Mouse (Mus musculus) CH12.LX (cell line): ENCODE data around the gene Cdh23. TPM values are rescaled to one million over a fixed set of nuclear protein-coding genes. Genes with fewer than 3 reads are reported as not detected.

Source experiments
- DNase-seq: peaks from one replicate; pipeline ENCODE4 v3.0.0-alpha.2; 2013; ENCODE audit errors: extremely low read depth
- H3K27ac ChIP-seq: 2 replicates; pipeline ENCODE4 v1.5.1; 2012; ENCODE audit warnings: low read depth, mild to moderate bottlenecking, control low read depth, moderate library complexity; ENCODE audit not compliant: insufficient read depth
- H3K27me3 ChIP-seq: replicated peaks from 2 replicates; pipeline ENCODE3; 2012; ENCODE audit warnings: inconsistent platforms
- H3K36me3 ChIP-seq, 2 experiments: replicated peaks in 1 of 2; 2 replicates each; pipeline versions ENCODE3 to v1.6.1; 2012; ENCODE audit warnings: inconsistent platforms in 1 of 2, low read length in 1 of 2, mild to moderate bottlenecking in 1 of 2, mixed read lengths in 1 of 2, moderate library complexity in 1 of 2; ENCODE audit not compliant: control insufficient read depth in 1 of 2, insufficient read depth in 1 of 2
- H3K4me1 ChIP-seq, 2 experiments: 2 replicates each; pipeline ENCODE4 v1.6.1; 2012; ENCODE audit warnings: inconsistent platforms in 1 of 2, moderate library complexity in 1 of 2; ENCODE audit not compliant: insufficient read depth in 2 of 2, control insufficient read depth in 1 of 2
- H3K4me2 ChIP-seq: 2 replicates; pipeline ENCODE4 v1.6.1; 2012; ENCODE audit warnings: low read depth, mild to moderate bottlenecking, control low read depth; ENCODE audit not compliant: poor library complexity, insufficient read depth, severe bottlenecking
- H3K4me3 ChIP-seq, 3 experiments: fragments of 150-350 bp in 1 of 3; sonication (generic) in 1 of 3; replicated peaks in 1 of 3; 2 replicates each; pipeline versions ENCODE3 to v1.5.1; 2011 to 2012; ENCODE audit warnings: low read depth in 2 of 3, low read length in 2 of 3, mild to moderate bottlenecking in 2 of 3, moderate library complexity in 2 of 3, control low read depth in 1 of 3, improper control_type of control experiment in 1 of 3, inconsistent platforms in 1 of 3, mixed read lengths in 1 of 3; ENCODE audit not compliant: poor library complexity in 1 of 3
- H3K79me2 ChIP-seq: replicated peaks from 2 replicates; pipeline ENCODE4 v1.6.1; 2012; ENCODE audit warnings: mild to moderate bottlenecking, moderate library complexity; ENCODE audit not compliant: control insufficient read depth, poor library complexity, insufficient read depth, severe bottlenecking; ENCODE audit errors: extremely low read depth
- H3K9ac ChIP-seq: 2 replicates; pipeline ENCODE4 v1.6.1; 2012; ENCODE audit warnings: low read depth, mild to moderate bottlenecking, control low read depth, moderate library complexity; ENCODE audit not compliant: insufficient read depth
- H3K9me3 ChIP-seq: replicated peaks from 2 replicates; pipeline ENCODE3; 2012; ENCODE audit warnings: low read length, inconsistent platforms, mixed read lengths
- BHLHE40 ChIP-seq: IDR thresholded peaks from 2 replicates; pipeline ENCODE4 v1.6.1; 2011; ENCODE audit warnings: mild to moderate bottlenecking, low read depth, low read length, improper control_type of control experiment
- CHD1 ChIP-seq: IDR thresholded peaks from 2 replicates; pipeline ENCODE4 v1.6.1; 2012; ENCODE audit warnings: low read depth, low read length, improper control_type of control experiment, inconsistent platforms
- CHD2 ChIP-seq: IDR thresholded peaks from 2 replicates; pipeline ENCODE4 v1.6.1; 2011; ENCODE audit warnings: low read length, improper control_type of control experiment
- CTCF ChIP-seq, 2 experiments: IDR thresholded peaks in 1 of 2; conservative IDR thresholded peaks in 1 of 2; 2 replicates each; pipeline ENCODE4 v1.5.1; 2011 to 2012; ENCODE audit warnings: low read depth in 2 of 2, low read length in 2 of 2, improper control_type of control experiment in 1 of 2, inconsistent platforms in 1 of 2, mild to moderate bottlenecking in 1 of 2, moderate library complexity in 1 of 2
- E2F4 ChIP-seq: IDR thresholded peaks from 2 replicates; pipeline ENCODE4 v1.6.1; 2011; ENCODE audit warnings: low read depth, low read length, improper control_type of control experiment; ENCODE audit not compliant: insufficient replicate concordance
- ELF1 ChIP-seq: IDR thresholded peaks from 2 replicates; pipeline ENCODE4 v1.6.1; 2014; ENCODE audit warnings: low read depth, mild to moderate bottlenecking, inconsistent platforms, low read length, improper control_type of control experiment
- EP300 ChIP-seq: IDR thresholded peaks from 2 replicates; pipeline ENCODE4 v1.6.1; 2011; ENCODE audit warnings: low read length, improper control_type of control experiment
- JUN ChIP-seq: IDR thresholded peaks from 2 replicates; pipeline ENCODE4 v1.6.1; 2011; ENCODE audit warnings: low read depth, mild to moderate bottlenecking, low read length, improper control_type of control experiment, moderate library complexity; ENCODE audit not compliant: insufficient read depth
- JUND ChIP-seq: conservative IDR thresholded peaks from 2 replicates; pipeline ENCODE4 v1.6.1; 2011; ENCODE audit warnings: low read depth, low read length, improper control_type of control experiment
- KAT2A ChIP-seq: IDR thresholded peaks from 2 replicates; pipeline ENCODE4 v1.6.1; 2012; ENCODE audit warnings: low read length, improper control_type of control experiment, inconsistent platforms; ENCODE audit not compliant: insufficient replicate concordance
- MAZ ChIP-seq: IDR thresholded peaks from 2 replicates; pipeline ENCODE4 v1.6.1; 2012; ENCODE audit warnings: low read depth, mild to moderate bottlenecking, inconsistent platforms, low read length, improper control_type of control experiment, moderate library complexity
- MEF2A ChIP-seq: IDR thresholded peaks from 2 replicates; pipeline ENCODE4 v1.6.1; 2014; ENCODE audit warnings: low read depth, mild to moderate bottlenecking, inconsistent platforms, low read length, improper control_type of control experiment, borderline replicate concordance
- MXI1 ChIP-seq: IDR thresholded peaks from 2 replicates; pipeline ENCODE4 v1.6.1; 2011; ENCODE audit warnings: mild to moderate bottlenecking, low read depth, low read length, improper control_type of control experiment
- MYC ChIP-seq: IDR thresholded peaks from 2 replicates; pipeline ENCODE4 v1.6.1; 2011; ENCODE audit warnings: low read depth, mild to moderate bottlenecking, improper control_type of control experiment, low read length
- NELFE ChIP-seq: IDR thresholded peaks from 2 replicates; pipeline ENCODE4 v1.6.1; 2011; ENCODE audit warnings: low read depth, low read length, improper control_type of control experiment
- NRF1 ChIP-seq: IDR thresholded peaks from 2 replicates; pipeline ENCODE4 v1.6.1; 2014; ENCODE audit warnings: low read depth, mild to moderate bottlenecking, inconsistent platforms, low read length, improper control_type of control experiment, moderate library complexity
- POLR2A ChIP-seq: IDR thresholded peaks from 2 replicates; pipeline ENCODE4 v1.6.1; 2011; ENCODE audit warnings: low read depth, mild to moderate bottlenecking, improper control_type of control experiment, low read length
- POLR2AphosphoS2 ChIP-seq: IDR thresholded peaks from 2 replicates; pipeline ENCODE4 v1.6.1; 2011; ENCODE audit warnings: low read depth, low read length, improper control_type of control experiment
- RAD21 ChIP-seq: IDR thresholded peaks from 2 replicates; pipeline ENCODE4 v1.6.1; 2011; ENCODE audit warnings: low read depth, mild to moderate bottlenecking, low read length, improper control_type of control experiment, moderate library complexity
- RCOR1 ChIP-seq: conservative IDR thresholded peaks from 2 replicates; pipeline ENCODE4 v1.6.1; 2012; ENCODE audit warnings: low read depth, mild to moderate bottlenecking, inconsistent platforms, low read length, improper control_type of control experiment
- TCF12 ChIP-seq: IDR thresholded peaks from 2 replicates; pipeline ENCODE4 v1.6.1; 2014; ENCODE audit warnings: low read depth, mild to moderate bottlenecking, inconsistent platforms, low read length, improper control_type of control experiment
- ZC3H11A ChIP-seq: IDR thresholded peaks from 2 replicates; pipeline ENCODE4 v1.6.1; 2012; ENCODE audit warnings: low read depth, mild to moderate bottlenecking, inconsistent platforms, low read length, improper control_type of control experiment
- ZNF384 ChIP-seq: IDR thresholded peaks from 2 replicates; pipeline ENCODE4 v1.6.1; 2012; ENCODE audit warnings: low read depth, low read length, improper control_type of control experiment, inconsistent platforms
- dilution Hi-C: fragments of 300-500 bp; cut with MboI; formaldehyde crosslinking; loops from 2 replicates; pipeline ENCODE4 v1.14.3; 2020; ENCODE audit warnings: low sequenced_read_pairs; ENCODE audit not compliant: extremely low pct_unique_long_range_greater_than_20kb, extremely low pct_ligation_motif_present
- in situ Hi-C: fragments of 300-500 bp; cut with MboI; formaldehyde crosslinking; loops from 3 replicates; pipeline ENCODE4 v1.14.3; 2019; ENCODE audit warnings: low sequenced_read_pairs, low pct_ligation_motif_present, low pct_unique_long_range_greater_than_20kb, mixed read lengths
- polyA plus RNA-seq: library from polyadenylated mRNA; unstranded; fragments of >175 nt; gene quantifications from 2 replicates; pipeline ENCODE4 v1.2.1, GENCODE M21; 2012; ENCODE audit warnings: low read depth; ENCODE audit not compliant: insufficient read length
- total RNA-seq, 2 experiments: library from RNA; depleted of rRNA; stranded (reverse); fragments of 300-350 nt in 1 of 2; fragments of >200 nt in 1 of 2; gene quantifications; 2 replicates each; pipeline ENCODE4 v1.2.3; 2012 to 2014

Cdh23 gene
- total and polyA plus RNA-seq, 3 experiments, result 0.20 to 0.73 (median 0.30) TPM

GRCm38 (mm10) chr10:60481381-60481780 lies 214.9 kb downstream of the Cdh23 start:
- Histone ChIP-seq H3K4me1 (no peaks in the 10 kb centered on the region), H3K27me3 (peaks cover 75% of the 10 kb centered on the region), H3K27ac (no peak overlapping the region), H3K9me3 (peaks cover 10% of the 10 kb centered on the region)
- DNase-seq, result no peak
- dilution Hi-C loops, result no loop called here
- TF ChIP-seq RCOR1 (no peak), BHLHE40 (no peak), NRF1 (no peak), NELFE (no peak), CHD2 (no peak), KAT2A (no peak), EP300 (no peak)
- TF ChIP-seq, all 38 proteins: peak for 0
- in situ Hi-C loops, result no loop called here
- no peak overlapping the region for H3K4me2 ChIP-seq
- H3K36me3 ChIP-seq, result no peaks in the 10 kb centered on the region
- no peak overlapping the region for H3K9ac ChIP-seq
- no peaks in the 10 kb centered on the region for H3K79me2 ChIP-seq
- no peak overlapping the region for H3K4me3 ChIP-seq

DNA sequence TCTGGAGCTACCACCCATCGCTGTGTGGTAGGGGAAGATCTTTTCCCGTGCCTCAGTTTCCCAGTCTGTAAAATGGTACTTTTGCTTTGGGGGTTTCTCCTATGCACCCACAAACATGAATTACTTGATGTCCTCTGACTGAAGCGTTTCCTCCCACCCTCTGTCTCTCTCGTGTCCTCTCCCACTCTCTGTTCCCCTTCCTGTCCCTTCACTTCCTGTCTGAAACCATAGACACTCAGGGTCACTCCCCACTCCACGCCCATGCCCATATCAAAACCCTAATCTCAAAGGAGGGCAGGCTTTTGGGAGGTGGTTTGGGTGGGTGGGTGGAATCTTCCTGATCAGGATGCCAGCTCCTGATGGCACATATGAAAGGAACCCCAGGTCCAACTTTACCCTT lies 221.7 kb downstream of the Cdh23 start:
- Histone ChIP-seq H3K36me3 (no peaks in the 10 kb centered on the region), H3K4me2 (no peak overlapping the region), H3K79me2 (no peaks in the 10 kb centered on the region), H3K27me3 (peaks cover 87% of the 10 kb centered on the region), H3K9me3 (no peaks in the 10 kb centered on the region), H3K9ac (no peak overlapping the region), H3K4me1 (no peaks in the 10 kb centered on the region), H3K27ac (no peak overlapping the region), H3K4me3 (no peak overlapping the region)
- in situ Hi-C loops (no loop called here), dilution Hi-C loops (no loop called here)
- TF ChIP-seq MEF2A (no peak), MAZ (no peak), NELFE (no peak), MXI1 (no peak), RAD21 (no peak), ELF1 (no peak), MYC (no peak), TCF12 (no peak), POLR2A (no peak), CTCF (conservative IDR thresholded peaks at IDR 0.05 in 1 of 2, IDR thresholded peaks at IDR 0.05 in 1 of 2; ENCODE audit: low read depth in 2 of 2, low read length in 2 of 2) (no peak), CHD1 (no peak), POLR2AphosphoS2 (no peak), E2F4 (no peak), JUN (no peak), JUND (no peak), ZNF384 (no peak), ZC3H11A (no peak)
- no peak for DNase-seq
